Mouse (Mus musculus): ENCODE measurements around the gene Cers1. TPM values are rescaled to one million over a fixed set of nuclear protein-coding genes. Genes with fewer than 3 reads are reported as not detected.

Gene Cers1
- polyA plus RNA-seq, 1 experiment from 2014 or later, result 4.6 TPM

DNA sequence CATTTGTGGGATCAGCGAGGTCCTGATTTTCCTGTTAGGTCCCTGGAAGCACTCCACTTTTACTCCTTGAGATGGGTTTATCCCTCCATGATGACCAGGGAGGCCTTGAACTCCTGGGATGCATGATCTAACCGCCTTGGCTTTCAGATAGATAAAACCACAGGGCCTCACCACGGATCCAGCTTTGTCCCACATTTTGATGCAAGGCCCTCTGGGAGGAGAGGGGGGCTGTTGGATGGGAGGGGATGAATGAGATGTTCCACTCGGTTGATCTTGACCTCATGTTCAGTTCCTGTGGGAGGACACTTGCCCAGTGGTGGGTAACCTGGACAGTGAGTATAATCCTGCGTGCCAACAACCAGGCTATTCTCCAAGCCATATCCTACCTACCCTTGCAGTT lies 31.2 kb upstream of the Cers1 start:
- H3K36me3 ChIP-seq, result peaks cover 55% of the 10 kb centered on the region
- 86% methylated on average over 5 of the region's 5 CpGs for WGBS
- H3K4me3 ChIP-seq, result peak overlapping the region; percentile 93
- H3K27ac ChIP-seq, result no peak overlapping the region
- H3K9me3 ChIP-seq (replicated peaks), result no peaks in the 10 kb centered on the region
- H3K4me1 ChIP-seq, result peaks cover 46% of the 10 kb centered on the region
- H3K27me3 ChIP-seq (ENCODE audit: low read depth, poor library complexity, severe bottlenecking), result no peaks in the 10 kb centered on the region
- no peak for DNase-seq (ENCODE audit: low spot score)

DNA sequence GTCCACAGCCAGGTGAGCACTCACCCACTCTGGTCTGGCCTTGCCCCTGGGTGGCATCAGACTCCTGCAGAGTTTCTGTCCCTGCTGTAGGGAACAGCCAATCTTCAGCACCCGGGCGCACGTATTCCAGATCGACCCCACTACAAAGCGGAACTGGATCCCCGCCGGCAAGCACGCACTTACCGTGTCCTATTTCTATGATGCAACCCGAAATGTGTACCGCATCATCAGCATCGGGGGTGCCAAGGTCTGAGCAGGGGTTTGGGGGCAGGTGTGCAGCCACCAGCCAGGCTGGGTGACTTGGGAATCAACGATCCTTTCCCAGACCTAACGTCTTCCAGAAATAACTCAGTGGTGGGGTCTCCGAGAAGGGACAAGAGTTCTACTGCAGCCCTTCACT lies 30.3 kb upstream of the Cers1 start:
- 96% methylated on average over 15 of the region's 15 CpGs for WGBS
- no peaks in the 10 kb centered on the region for H3K9me3 ChIP-seq (replicated peaks)
- H3K4me1 ChIP-seq, result peaks cover 44% of the 10 kb centered on the region
- H3K4me3 ChIP-seq, result no peak overlapping the region
- peaks cover 64% of the 10 kb centered on the region for H3K36me3 ChIP-seq
- H3K27me3 ChIP-seq (ENCODE audit: low read depth, poor library complexity, severe bottlenecking), result no peaks in the 10 kb centered on the region
- H3K27ac ChIP-seq, result no peak overlapping the region
- DNase-seq (ENCODE audit: low spot score), result no peak

DNA sequence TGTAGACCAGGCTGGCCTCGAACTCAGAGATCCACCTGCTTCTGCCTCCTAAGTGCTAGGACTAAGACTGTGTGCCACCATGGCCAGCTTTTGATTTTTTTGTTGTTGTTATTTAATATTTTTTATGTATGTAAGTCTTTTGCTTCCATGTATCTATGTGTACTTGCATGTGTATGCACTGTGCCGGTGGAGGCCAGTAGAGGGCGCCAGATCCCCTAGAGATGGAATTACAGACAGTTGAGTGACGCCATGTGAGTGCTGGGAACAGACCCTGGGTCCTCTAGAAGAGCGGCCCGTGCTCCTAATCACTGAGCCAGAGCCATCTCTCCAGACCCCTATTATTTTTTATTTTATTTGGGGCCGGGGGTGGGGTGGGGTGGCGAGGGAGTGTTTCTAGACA lies 28.8 kb upstream of the Cers1 start:
- H3K27ac ChIP-seq, result no peak overlapping the region
- H3K27me3 ChIP-seq (ENCODE audit: low read depth, poor library complexity, severe bottlenecking), result no peaks in the 10 kb centered on the region
- peaks cover 30% of the 10 kb centered on the region for H3K4me1 ChIP-seq
- peaks cover 78% of the 10 kb centered on the region for H3K36me3 ChIP-seq
- no peaks in the 10 kb centered on the region for H3K9me3 ChIP-seq (replicated peaks)
- no peak overlapping the region for H3K4me3 ChIP-seq
- 90% methylated on average over 8 of the region's 8 CpGs for WGBS
- no peak for DNase-seq (ENCODE audit: low spot score)

DNA sequence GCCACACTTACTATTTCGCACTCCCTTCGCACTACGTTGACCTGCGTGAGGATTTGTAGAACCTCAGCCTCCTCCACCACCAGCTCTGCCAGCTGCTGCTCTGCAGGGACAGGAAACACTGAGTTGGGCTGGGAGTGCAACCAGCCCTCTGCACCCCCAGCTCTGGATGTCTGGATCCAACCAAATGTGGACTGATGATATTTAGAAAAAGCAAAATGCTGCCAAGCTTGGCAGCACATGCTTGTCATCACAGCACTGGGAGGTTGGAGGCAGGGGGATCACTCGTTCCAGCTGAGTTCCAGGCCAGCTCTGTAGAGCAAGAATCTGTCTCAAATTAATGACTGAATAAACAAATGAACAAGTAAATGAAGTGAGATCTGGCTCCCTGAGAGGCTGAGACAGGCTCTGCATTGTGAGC lies 21.6 kb upstream of the Cers1 start:
- H3K4me3 ChIP-seq, result no peak overlapping the region

DNA sequence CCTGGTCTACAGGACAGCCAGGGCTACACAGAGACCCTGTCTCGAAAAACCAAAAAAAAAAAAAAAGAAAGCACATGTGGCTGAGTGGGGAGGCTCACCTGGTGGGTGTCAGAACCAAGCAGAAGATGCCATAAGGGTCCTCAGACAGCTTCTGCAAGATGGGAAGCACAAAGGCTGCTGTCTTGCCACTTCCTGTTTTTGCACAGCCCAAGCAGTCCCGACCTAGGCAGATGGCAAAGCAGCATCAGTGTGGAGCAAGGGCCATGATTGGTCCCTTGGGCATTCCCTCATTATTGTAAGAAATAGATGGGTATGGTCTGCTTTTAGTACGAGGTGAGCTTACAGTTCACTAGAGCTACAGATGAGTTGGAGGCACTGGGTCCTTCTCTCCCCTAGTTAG lies 14.7 kb upstream of the Cers1 start:
- WGBS, result 82% methylated on average over 3 of the region's 3 CpGs
- H3K4me3 ChIP-seq, result 0 out of 2 replicates have a peak overlapping the region, but pooled peaks have one; percentile 13

More for the DNA sequence above, 21.6 kb upstream of the Cers1 start:
- H3K9me3 ChIP-seq (replicated peaks), result no peaks in the 10 kb centered on the region
- peaks cover 97% of the 10 kb centered on the region for H3K36me3 ChIP-seq
- peaks cover 12% of the 10 kb centered on the region; the same call in 1 of the 2 replicates for H3K4me1 ChIP-seq
- DNase-seq (ENCODE audit: low spot score), result no peak
- no peaks in the 10 kb centered on the region for H3K27me3 ChIP-seq (ENCODE audit: low read depth, poor library complexity, severe bottlenecking)
- H3K27ac ChIP-seq, result no peak overlapping the region
- 69% methylated on average over 5 of the region's 5 CpGs for WGBS

DNA sequence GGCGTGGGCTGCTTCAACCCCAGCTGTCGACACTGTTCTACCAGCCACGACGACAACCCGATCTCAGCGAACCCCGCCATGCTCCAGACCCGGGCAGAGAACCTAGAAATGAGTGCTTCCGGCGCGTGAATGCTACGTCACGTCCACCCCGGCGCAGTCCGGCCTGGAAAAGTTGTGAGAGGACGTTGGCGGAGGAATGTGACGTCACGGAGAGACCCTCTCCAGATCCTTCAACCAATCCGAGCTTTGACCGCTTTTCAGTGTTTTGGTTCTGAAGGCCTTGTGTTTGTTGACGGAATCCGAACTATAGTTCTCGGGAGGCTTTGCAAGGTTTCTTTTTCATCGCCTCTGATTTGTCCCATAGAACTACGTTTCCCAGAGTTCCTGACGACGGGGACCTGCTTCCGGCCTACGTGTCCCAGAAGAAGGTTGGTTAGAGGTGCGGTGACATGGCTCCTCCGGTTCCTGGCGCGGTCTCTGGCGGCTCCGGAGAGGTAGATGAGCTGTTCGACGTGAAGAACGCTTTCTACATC lies 13.2 kb upstream of the Cers1 start, which contains the start of the genes Ddx49 and Cope:
Gene Ddx49 (minus strand): TSS at position 132 of the 533 bp plus-strand sequence.
Gene Cope (plus strand): TSS at position 161 of the 533 bp plus-strand sequence.
- Histone ChIP-seq H3K27ac (peak within 1 kb of the TSS; percentile 88), H3K4me1 (peaks cover 25% of the 10 kb centered on the region), H3K27me3 (ENCODE audit: low read depth, poor library complexity, severe bottlenecking) (no peaks in the 10 kb centered on the region), H3K36me3 (peaks cover 69% of the 10 kb centered on the region), H3K9me3 (replicated peaks) (no peaks in the 10 kb centered on the region), H3K4me3 (peak within 1 kb of the TSS; percentile 88)
- under 1% methylated on average over 40 of the region's 40 CpGs for WGBS
- peak; percentile 98 for DNase-seq (ENCODE audit: low spot score)

More for the DNA sequence above, 14.7 kb upstream of the Cers1 start:
- Histone ChIP-seq H3K27me3 (ENCODE audit: low read depth, poor library complexity, severe bottlenecking) (no peaks in the 10 kb centered on the region), H3K27ac (no peak overlapping the region), H3K9me3 (replicated peaks) (no peaks in the 10 kb centered on the region), H3K4me1 (peaks cover 25% of the 10 kb centered on the region), H3K36me3 (peaks cover 69% of the 10 kb centered on the region)
- DNase-seq (ENCODE audit: low spot score), result no peak

DNA sequence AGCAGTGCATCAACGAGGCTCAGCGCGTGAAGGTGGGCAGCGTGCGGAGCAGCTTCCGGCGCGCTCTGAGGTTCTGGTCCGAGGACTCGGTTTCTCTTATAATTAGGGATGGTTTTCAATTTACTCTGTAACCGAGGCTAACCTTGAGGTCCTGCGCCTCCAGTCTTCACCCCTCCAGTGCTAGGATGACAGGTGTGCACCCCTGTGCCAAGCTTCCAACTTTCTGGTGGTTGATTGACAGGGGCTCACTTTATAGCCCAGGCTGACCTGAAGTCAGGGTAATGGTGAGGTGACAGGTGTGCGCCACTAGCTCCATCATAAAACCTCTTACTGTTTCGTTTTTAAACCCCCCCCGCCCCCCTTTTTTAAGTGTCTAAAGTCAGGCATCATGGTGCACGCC lies 12.7 kb upstream of the Cers1 start:
- DNase-seq (ENCODE audit: low spot score), result no peak
- no peaks in the 10 kb centered on the region for H3K9me3 ChIP-seq (replicated peaks)
- 3% methylated on average over 16 of the region's 16 CpGs for WGBS
- peaks cover 25% of the 10 kb centered on the region for H3K4me1 ChIP-seq
- H3K27ac ChIP-seq, result peak overlapping the region; percentile 88
- H3K36me3 ChIP-seq, result peaks cover 69% of the 10 kb centered on the region
- peak overlapping the region; percentile 88 for H3K4me3 ChIP-seq
- H3K27me3 ChIP-seq (ENCODE audit: low read depth, poor library complexity, severe bottlenecking), result no peaks in the 10 kb centered on the region

DNA sequence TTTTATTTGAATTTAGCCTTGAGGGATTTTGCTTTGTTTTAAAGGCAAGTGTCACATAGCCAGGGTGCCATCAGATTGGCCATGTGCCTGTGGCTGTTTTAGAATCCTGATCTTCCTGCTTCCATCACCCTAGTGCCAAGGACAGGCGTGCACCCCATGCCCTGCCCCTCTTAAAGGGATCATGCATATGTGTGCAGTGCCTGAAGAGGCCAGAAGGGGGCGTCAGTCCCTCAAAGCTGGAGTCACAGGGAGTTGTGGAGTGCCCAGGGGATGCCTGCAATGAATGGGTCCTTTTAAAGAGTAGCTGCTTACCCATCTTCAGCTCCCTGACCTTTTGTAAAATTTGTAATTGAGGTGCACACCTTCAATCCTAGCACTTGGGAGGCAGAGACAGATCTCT lies 6.3 kb upstream of the Cers1 start:
- peaks cover 95% of the 10 kb centered on the region for H3K36me3 ChIP-seq
- 0 out of 2 replicates have a peak, but pooled peaks cover under 1% of the 10 kb centered on the region for H3K4me1 ChIP-seq
- no peak for DNase-seq (ENCODE audit: low spot score)
- 40% methylated on average over 2 of the region's 2 CpGs for WGBS
- H3K27me3 ChIP-seq (ENCODE audit: low read depth, poor library complexity, severe bottlenecking), result no peaks in the 10 kb centered on the region
- no peaks in the 10 kb centered on the region for H3K9me3 ChIP-seq (replicated peaks)
- H3K27ac ChIP-seq, result no peak overlapping the region
- H3K4me3 ChIP-seq, result no peak overlapping the region

DNA sequence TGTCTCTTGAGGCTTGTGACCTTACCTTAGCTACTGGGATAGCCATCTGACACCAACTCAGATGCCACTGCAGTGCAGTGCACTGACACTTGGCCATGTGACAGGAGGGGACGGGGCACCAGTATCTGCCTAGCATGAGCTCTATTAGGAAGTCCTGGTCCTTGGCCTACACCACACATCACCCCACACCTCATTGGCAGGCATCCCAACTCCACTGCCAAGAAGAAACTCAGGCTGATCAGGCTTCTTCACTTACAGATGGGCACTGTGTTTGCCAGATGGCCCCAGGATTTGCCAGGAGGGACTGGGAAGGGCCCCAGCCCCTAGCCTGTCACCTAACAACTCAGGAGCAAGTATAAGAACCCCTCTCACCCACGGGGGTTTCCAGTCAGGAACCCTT lies 2.2 kb upstream of the Cers1 start:
- H3K36me3 ChIP-seq, result peaks cover 59% of the 10 kb centered on the region
- no peak overlapping the region for H3K27ac ChIP-seq
- 89% methylated on average over 2 of the region's 2 CpGs for whole genome bisulfite sequencing
- H3K9me3 ChIP-seq (replicated peaks), result no peaks in the 10 kb centered on the region
- no peak for DNase-seq (ENCODE audit: low spot score)
- peaks cover 4% of the 10 kb centered on the region; the same call in 1 of the 2 replicates for H3K27me3 ChIP-seq (ENCODE audit: low read depth, poor library complexity, severe bottlenecking)
- H3K4me3 ChIP-seq, result no peak overlapping the region
- H3K4me1 ChIP-seq, result peaks cover 33% of the 10 kb centered on the region

DNA sequence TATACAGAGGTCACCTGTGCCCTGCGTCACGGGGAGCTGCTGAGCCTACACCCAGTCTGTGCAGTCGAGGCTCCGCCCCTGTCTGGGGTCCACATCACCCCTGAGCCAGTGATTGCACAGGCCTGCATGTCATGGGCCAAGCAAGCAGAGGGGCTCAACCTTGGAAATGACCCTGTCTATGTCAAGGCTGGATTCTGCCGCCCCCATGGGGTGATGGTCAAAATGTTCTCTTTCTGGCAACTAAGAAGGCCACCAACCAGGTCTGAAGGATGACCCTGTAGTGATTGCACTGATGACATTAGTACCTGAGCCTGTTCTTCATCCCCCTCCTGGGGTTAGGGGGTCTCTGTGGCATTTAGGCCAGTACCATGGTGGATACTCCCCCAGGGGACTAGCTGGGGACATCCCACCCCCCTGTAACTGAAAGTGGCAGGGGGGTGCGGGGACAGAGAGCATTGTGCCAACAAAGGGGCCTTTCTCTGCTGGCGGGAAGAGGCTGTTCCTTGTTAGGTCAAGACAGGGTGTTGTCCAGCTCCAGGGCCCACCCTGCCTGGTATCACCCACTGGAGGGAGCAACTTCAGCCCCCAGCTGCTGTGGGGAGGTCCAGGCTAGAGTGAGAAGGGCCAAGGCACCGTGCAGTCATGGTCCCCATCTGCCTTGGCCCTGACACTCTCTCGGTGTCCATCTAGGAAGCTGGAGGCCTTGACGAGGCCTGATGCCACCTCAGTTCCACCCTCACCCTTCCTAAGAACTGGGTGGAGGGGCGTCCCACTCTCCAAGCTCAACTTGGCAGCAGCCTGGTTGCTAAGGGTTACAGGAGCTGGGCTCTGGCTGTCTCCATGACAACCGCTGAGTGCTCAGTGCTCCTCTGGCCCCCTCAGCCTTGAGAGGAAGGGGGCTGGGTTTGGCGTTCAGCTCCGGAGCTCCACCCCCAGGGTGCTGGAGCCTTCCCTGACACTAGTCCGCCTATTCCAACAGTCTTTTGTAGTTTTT lies 1.2 kb downstream of the Cers1 start:
- Histone ChIP-seq H3K36me3 (peaks cover 26% of the 10 kb centered on the region), H3K9me3 (replicated peaks) (no peaks in the 10 kb centered on the region), H3K4me1 (peaks cover 33% of the 10 kb centered on the region), H3K4me3 (peak overlapping the region; percentile 66), H3K27me3 (ENCODE audit: low read depth, poor library complexity, severe bottlenecking) (peaks cover 4% of the 10 kb centered on the region; the same call in 1 of the 2 replicates), H3K27ac (peak overlapping the region; percentile 83)
- DNase-seq (ENCODE audit: low spot score), result peak; percentile 70
- WGBS, result 16% methylated on average over 15 of the region's 15 CpGs

DNA sequence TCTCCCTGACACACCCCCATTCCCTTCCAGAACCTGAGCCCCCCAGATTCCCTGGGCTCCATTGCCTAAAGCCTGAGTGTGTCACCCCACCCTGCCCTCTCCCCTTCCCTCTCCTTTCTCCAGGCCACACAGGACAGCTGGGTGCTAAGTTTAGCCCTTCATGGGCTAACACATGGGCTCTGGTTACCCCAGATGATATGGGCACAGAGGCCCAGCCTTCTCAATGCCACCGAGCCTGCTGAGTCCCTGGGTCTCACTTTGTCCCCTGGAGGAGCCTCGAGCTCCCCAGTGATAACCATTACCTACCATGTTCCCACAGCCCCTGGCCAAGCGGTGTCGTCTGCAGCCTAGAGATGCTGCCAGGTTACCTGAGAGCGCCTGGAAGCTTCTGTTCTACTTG lies 2.3 kb downstream of the Cers1 start:
- Histone ChIP-seq H3K4me1 (peaks cover 33% of the 10 kb centered on the region), H3K27ac (peak overlapping the region; percentile 59), H3K4me3 (peak overlapping the region; percentile 66; the same call in 1 of the 2 replicates), H3K36me3 (peaks cover 16% of the 10 kb centered on the region), H3K27me3 (ENCODE audit: low read depth, poor library complexity, severe bottlenecking) (peaks cover 4% of the 10 kb centered on the region; the same call in 1 of the 2 replicates), H3K9me3 (replicated peaks) (no peaks in the 10 kb centered on the region)
- 87% methylated on average over 5 of the region's 5 CpGs for WGBS
- DNase-seq (ENCODE audit: low spot score), result no peak

DNA sequence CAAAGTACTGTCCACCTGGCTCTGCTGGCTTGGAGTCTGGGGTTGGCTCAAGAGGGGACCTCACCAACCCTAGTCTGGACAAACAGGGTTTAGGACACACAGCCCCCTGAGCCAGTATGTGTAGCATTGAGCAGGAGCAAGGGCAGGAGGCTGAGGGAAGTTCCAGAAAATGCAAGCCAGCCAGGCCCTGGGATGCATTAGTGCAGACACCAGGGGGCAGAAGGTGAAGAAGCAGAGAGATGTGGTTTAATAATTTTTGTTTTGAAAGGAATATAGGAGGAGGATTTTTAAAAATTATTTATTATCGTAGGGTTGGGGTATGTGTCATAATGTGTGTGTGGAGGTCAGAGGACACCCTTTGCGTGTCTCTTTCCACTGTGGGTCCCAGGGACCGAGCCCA lies 8.1 kb downstream of the Cers1 start:
- Histone ChIP-seq H3K27me3 (ENCODE audit: low read depth, poor library complexity, severe bottlenecking) (no peaks in the 10 kb centered on the region), H3K36me3 (peaks cover 18% of the 10 kb centered on the region), H3K4me3 (no peak overlapping the region), H3K9me3 (replicated peaks) (no peaks in the 10 kb centered on the region), H3K27ac (0 out of 2 replicates have a peak overlapping the region, but pooled peaks have one; percentile 28), H3K4me1 (peaks cover 7% of the 10 kb centered on the region)
- no peak for DNase-seq (ENCODE audit: low spot score)
- WGBS, result 87% methylated on average over 3 of the region's 3 CpGs

DNA sequence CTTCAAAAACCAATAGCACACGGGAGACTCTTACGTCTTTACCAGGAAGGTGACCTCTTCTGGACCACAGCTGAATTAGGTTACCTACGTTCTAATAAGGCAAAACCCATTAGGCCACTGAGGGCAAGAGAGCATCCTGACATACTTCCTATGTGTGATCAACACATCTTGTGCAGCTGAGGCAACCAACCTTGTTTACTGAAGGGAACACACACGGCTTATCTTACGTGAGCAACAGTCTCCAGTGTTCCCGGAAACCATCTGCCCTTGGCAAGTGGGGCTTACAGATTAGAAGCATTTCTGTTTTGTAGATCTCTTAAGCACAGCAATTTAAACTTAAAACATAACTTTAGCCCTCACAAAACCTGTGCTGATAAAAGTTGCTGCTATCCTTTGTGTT lies 11.9 kb downstream of the Cers1 start:
- no peak for DNase-seq (ENCODE audit: low spot score)
- 93% methylated on average over 6 of the region's 6 CpGs for WGBS
- Histone ChIP-seq H3K27ac (no peak overlapping the region), H3K36me3 (peaks cover 40% of the 10 kb centered on the region), H3K27me3 (ENCODE audit: low read depth, poor library complexity, severe bottlenecking) (peaks cover 11% of the 10 kb centered on the region; the same call in 1 of the 2 replicates), H3K4me1 (peaks cover 43% of the 10 kb centered on the region), H3K9me3 (replicated peaks) (no peaks in the 10 kb centered on the region), H3K4me3 (no peak overlapping the region)

All from limb, embryonic 10.5 days (tissue).